Mouse (Mus musculus): ENCODE measurements at regions not wholly inside any gene's neighbourhood (a gene's known extent, or its start where the extent isn't known, plus 50 kb on each side); places are given as distances from the start of the nearest gene placed in this dataset.
A peak's percentile ranks its signal among the peaks of the same experiment; 100 is the strongest.

GRCm38 (mm10) chr1:164617871-164618270 is 159.7 kb upstream of the Atp1b1 start:
- DNase-seq (no peak), ATAC-seq (no peak)
- no peaks in the 10 kb centered on the region for H3K4me1 ChIP-seq (ENCODE audit: insufficient read depth)
- H3K27ac ChIP-seq (ENCODE audit: low read depth): no peak overlapping the region
- H3K4me3 ChIP-seq (ENCODE audit: low read depth, low read length): no peak overlapping the region
- no peak overlapping the region for H3K9ac ChIP-seq (replicated peaks)
- TF ChIP-seq CTCF (IDR thresholded peaks at IDR 0.05; ENCODE audit: low read depth) (no peak), EP300 (IDR thresholded peaks at IDR 0.05; ENCODE audit: low read depth) (no peak)
- H3K27me3 ChIP-seq (ENCODE audit: insufficient read depth, low read length): no peaks in the 10 kb centered on the region
- no peak overlapping the region for H3K4me2 ChIP-seq (ENCODE audit: low read depth, low read length)
- H3K9me3 ChIP-seq (ENCODE audit: low read length): no peaks in the 10 kb centered on the region
- H3K36me3 ChIP-seq (replicated peaks; ENCODE audit: insufficient read depth, low read length): no peaks in the 10 kb centered on the region

- Histone ChIP-seq H3K4me2 (ENCODE audit: low read depth, low read length) (no peak overlapping the region), H3K27ac (ENCODE audit: low read depth) (no peak overlapping the region), H3K4me1 (ENCODE audit: insufficient read depth) (no peaks in the 10 kb centered on the region), H3K9ac (replicated peaks) (no peak overlapping the region), H3K27me3 (ENCODE audit: insufficient read depth, low read length) (no peaks in the 10 kb centered on the region), H3K4me3 (ENCODE audit: low read depth, low read length) (no peak overlapping the region), H3K9me3 (ENCODE audit: low read length) (no peaks in the 10 kb centered on the region), H3K36me3 (replicated peaks; ENCODE audit: insufficient read depth, low read length) (no peaks in the 10 kb centered on the region)
- WGBS (ENCODE audit: insufficient replicate concordance): 76% methylated on average over 5 of the region's 5 CpGs
- no peak for DNase-seq
- TF ChIP-seq EP300 (IDR thresholded peaks at IDR 0.05; ENCODE audit: low read depth): no peak
- no peak for TF ChIP-seq CTCF (IDR thresholded peaks at IDR 0.05; ENCODE audit: low read depth)
- ATAC-seq: no peak
These were observed 148.9 kb upstream of the Atp1b1 start for GRCm38 (mm10) chr1:164607061-164607460.

- TF ChIP-seq CTCF (IDR thresholded peaks at IDR 0.05; ENCODE audit: low read depth) (no peak), EP300 (IDR thresholded peaks at IDR 0.05; ENCODE audit: low read depth) (no peak)
- H3K4me2 ChIP-seq (ENCODE audit: low read depth, low read length): no peak overlapping the region
- H3K4me1 ChIP-seq (ENCODE audit: insufficient read depth): no peaks in the 10 kb centered on the region
- H3K36me3 ChIP-seq (replicated peaks; ENCODE audit: insufficient read depth, low read length): no peaks in the 10 kb centered on the region
- no peak overlapping the region for H3K4me3 ChIP-seq (ENCODE audit: low read depth, low read length)
- no peaks in the 10 kb centered on the region for H3K9me3 ChIP-seq (ENCODE audit: low read length)
- no peaks in the 10 kb centered on the region for H3K27me3 ChIP-seq (ENCODE audit: insufficient read depth, low read length)
- WGBS (ENCODE audit: insufficient replicate concordance): 76% methylated on average over 8 of the region's 8 CpGs
- no peak overlapping the region for H3K9ac ChIP-seq (replicated peaks)
- no peak for DNase-seq
- H3K27ac ChIP-seq (ENCODE audit: low read depth): no peak overlapping the region
- no peak for ATAC-seq
These were observed 148.1 kb upstream of the Atp1b1 start for GRCm38 (mm10) chr1:164606141-164606754.

- Histone ChIP-seq H3K4me2 (ENCODE audit: low read depth, low read length) (no peak overlapping the region), H3K9ac (replicated peaks) (no peak overlapping the region), H3K27me3 (ENCODE audit: insufficient read depth, low read length) (no peaks in the 10 kb centered on the region), H3K4me3 (ENCODE audit: low read depth, low read length) (no peak overlapping the region), H3K36me3 (replicated peaks; ENCODE audit: insufficient read depth, low read length) (no peaks in the 10 kb centered on the region), H3K9me3 (ENCODE audit: low read length) (no peaks in the 10 kb centered on the region), H3K27ac (ENCODE audit: low read depth) (no peak overlapping the region), H3K4me1 (ENCODE audit: insufficient read depth) (no peaks in the 10 kb centered on the region)
- DNase-seq (no peak), ATAC-seq (no peak)
- 63% methylated on average over 3 of the region's 3 CpGs for WGBS (ENCODE audit: insufficient replicate concordance)
- no peak for TF ChIP-seq EP300 (IDR thresholded peaks at IDR 0.05; ENCODE audit: low read depth)
- peak; percentile 22 for TF ChIP-seq CTCF (IDR thresholded peaks at IDR 0.05; ENCODE audit: low read depth)
These were observed 145.3 kb upstream of the Atp1b1 start for GRCm38 (mm10) chr1:164603433-164603832.

GRCm38 (mm10) chr1:164602568-164602967 is 144.4 kb upstream of the Atp1b1 start:
- Histone ChIP-seq H3K36me3 (replicated peaks; ENCODE audit: insufficient read depth, low read length) (no peaks in the 10 kb centered on the region), H3K4me1 (ENCODE audit: insufficient read depth) (no peaks in the 10 kb centered on the region), H3K27ac (ENCODE audit: low read depth) (no peak overlapping the region), H3K4me3 (ENCODE audit: low read depth, low read length) (no peak overlapping the region), H3K9ac (replicated peaks) (no peak overlapping the region), H3K27me3 (ENCODE audit: insufficient read depth, low read length) (no peaks in the 10 kb centered on the region), H3K4me2 (ENCODE audit: low read depth, low read length) (no peak overlapping the region), H3K9me3 (ENCODE audit: low read length) (no peaks in the 10 kb centered on the region)
- WGBS (ENCODE audit: insufficient replicate concordance): 78% methylated on average over 5 of the region's 5 CpGs
- no peak for ATAC-seq
- TF ChIP-seq CTCF (IDR thresholded peaks at IDR 0.05; ENCODE audit: low read depth) (no peak), EP300 (IDR thresholded peaks at IDR 0.05; ENCODE audit: low read depth) (no peak)
- DNase-seq: no peak

- H3K4me1 ChIP-seq (ENCODE audit: insufficient read depth): peaks cover 5% of the 10 kb centered on the region
- no peak overlapping the region for H3K4me2 ChIP-seq (ENCODE audit: low read depth, low read length)
- TF ChIP-seq EP300 (IDR thresholded peaks at IDR 0.05; ENCODE audit: low read depth): no peak
- no peak for TF ChIP-seq CTCF (IDR thresholded peaks at IDR 0.05; ENCODE audit: low read depth)
- H3K9ac ChIP-seq (replicated peaks): no peak overlapping the region
- no peak overlapping the region for H3K4me3 ChIP-seq (ENCODE audit: low read depth, low read length)
- 81% methylated on average over 3 of the region's 3 CpGs for WGBS (ENCODE audit: insufficient replicate concordance)
- no peaks in the 10 kb centered on the region for H3K36me3 ChIP-seq (replicated peaks; ENCODE audit: insufficient read depth, low read length)
- no peaks in the 10 kb centered on the region for H3K9me3 ChIP-seq (ENCODE audit: low read length)
- H3K27ac ChIP-seq (ENCODE audit: low read depth): no peak overlapping the region
- ATAC-seq (no peak), DNase-seq (no peak)
- H3K27me3 ChIP-seq (ENCODE audit: insufficient read depth, low read length): no peaks in the 10 kb centered on the region
These were observed 132.1 kb upstream of the Atp1b1 start for GRCm38 (mm10) chr1:164590205-164590613.
